Mouse (Mus musculus) hindbrain, embryonic 16.5 days (tissue): ENCODE measurements around the gene Imp4. TPM values are rescaled to one million over a fixed set of nuclear protein-coding genes. Genes with fewer than 3 reads are reported as not detected.

Source experiments
- ATAC-seq: fragments of 200-750 bp; cut with Nextera tagmentation; 2 replicates; pipeline ENCODE4 v1.8.0; 2017; ENCODE audit warnings: moderate TSS enrichment, moderate library complexity
- H3K27ac ChIP-seq: fragments of 300-500 bp; sonication (generic); 2 replicates; pipeline ENCODE4 v1.5.1; 2014; ENCODE audit warnings: low read depth, mild to moderate bottlenecking, control low read depth, low read length, moderate library complexity
- H3K27me3 ChIP-seq: fragments of 300-500 bp; sonication (generic); replicated peaks from 2 replicates; pipeline ENCODE4 v1.6.1; 2014; ENCODE audit warnings: low read length; ENCODE audit not compliant: control insufficient read depth, insufficient read depth
- H3K36me3 ChIP-seq: fragments of 300-500 bp; sonication (generic); 2 replicates; pipeline ENCODE4 v1.6.1; 2014; ENCODE audit warnings: mild to moderate bottlenecking, low read length, moderate library complexity, mixed read lengths; ENCODE audit not compliant: control insufficient read depth, insufficient read depth
- H3K4me1 ChIP-seq: fragments of 300-500 bp; sonication (generic); 2 replicates; pipeline ENCODE4 v1.6.1; 2014; ENCODE audit warnings: low read depth, low read length; ENCODE audit not compliant: control insufficient read depth, insufficient read depth
- H3K4me2 ChIP-seq: fragments of 300-500 bp; sonication (generic); 2 replicates; pipeline ENCODE4 v1.6.1; 2014; ENCODE audit warnings: mild to moderate bottlenecking, low read length, control low read depth, moderate library complexity
- H3K4me3 ChIP-seq: fragments of 300-500 bp; sonication (generic); 2 replicates; pipeline ENCODE4 v1.5.1; 2014; ENCODE audit warnings: mild to moderate bottlenecking, low read length, control low read depth, moderate library complexity
- H3K9ac ChIP-seq: fragments of 300-500 bp; sonication (generic); 2 replicates; pipeline ENCODE4 v1.6.1; 2014; ENCODE audit warnings: low read depth, mild to moderate bottlenecking, control low read depth, low read length, moderate library complexity
- H3K9me3 ChIP-seq: fragments of 300-500 bp; sonication (generic); 2 replicates; pipeline ENCODE4 v1.6.1; 2014; ENCODE audit warnings: mild to moderate bottlenecking, low read length, moderate library complexity; ENCODE audit not compliant: control insufficient read depth
- WGBS: fragments of 180-500 bp; shearing (Covaris S2); extraction: QIAGEN DNeasy Blood & Tissue Kit; methylation state at CpG from one replicate; pipeline ENCODE4 v1.1.7; 2014; 5-methylcytosine and 5-hydroxymethylcytosine counted together
- polyA plus RNA-seq: library from polyadenylated mRNA; unstranded; fragments of >200 nt; fragmentation: Nextera tagmentation; extraction: Ambion mirVana; gene quantifications from 2 replicates; pipeline ENCODE4 v1.2.1, GENCODE M21; 2015

Gene Imp4
- polyA plus RNA-seq, 1 experiment from 2014 or later: 50.1 TPM

- Histone ChIP-seq H3K27me3 (no peaks in the 10 kb centered on the region), H3K27ac (no peak overlapping the region), H3K4me2 (no peak overlapping the region), H3K9ac (no peak overlapping the region), H3K4me3 (no peak overlapping the region), H3K9me3 (no peaks in the 10 kb centered on the region), H3K36me3 (peaks cover 26% of the 10 kb centered on the region), H3K4me1 (peaks cover 12% of the 10 kb centered on the region)
- 92% methylated on average over 6 of the region's 6 CpGs for WGBS
- no peak for ATAC-seq
Observed at GRCm38 (mm10) chr1:34443124-34443523, 3.5 kb downstream of the Imp4 start.

GRCm38 (mm10) chr1:34458431-34458830 lies 18.8 kb downstream of the Imp4 start:
- WGBS: 29% methylated on average over 8 of the region's 8 CpGs
- no peaks in the 10 kb centered on the region for H3K36me3 ChIP-seq
- H3K4me3 ChIP-seq: no peak overlapping the region
- ATAC-seq: no peak
- no peak overlapping the region for H3K4me2 ChIP-seq
- no peaks in the 10 kb centered on the region for H3K9me3 ChIP-seq
- H3K4me1 ChIP-seq: peaks cover 7% of the 10 kb centered on the region
- H3K27ac ChIP-seq: no peak overlapping the region
- H3K9ac ChIP-seq: no peak overlapping the region
- H3K27me3 ChIP-seq: peaks cover 25% of the 10 kb centered on the region

- ATAC-seq: peak; percentile 95
- H3K27me3 ChIP-seq: peaks cover 25% of the 10 kb centered on the region
- under 1% methylated on average over 48 of the region's 48 CpGs for WGBS
Observed at GRCm38 (mm10) chr1:34459284-34460060, 19.8 kb downstream of the Imp4 start, which contains the start of gene Ptpn18. Gene Ptpn18 (plus strand): TSS chr1:34459762.

GRCm38 (mm10) chr1:34460061-34460441 lies 20.4 kb downstream of the Imp4 start:
- WGBS: under 1% methylated on average over 15 of the region's 15 CpGs
- Histone ChIP-seq H3K36me3 (no peaks in the 10 kb centered on the region), H3K27ac (no peak overlapping the region), H3K4me3 (peak overlapping the region; percentile 67), H3K9ac (peak overlapping the region; percentile 66), H3K9me3 (no peaks in the 10 kb centered on the region), H3K27me3 (peaks cover 25% of the 10 kb centered on the region), H3K4me2 (peak overlapping the region; percentile 99), H3K4me1 (peaks cover 7% of the 10 kb centered on the region)
- no peak for ATAC-seq

More at GRCm38 (mm10) chr1:34459284-34460060, 19.8 kb downstream of the Imp4 start, which contains the start of gene Ptpn18:
- Histone ChIP-seq H3K4me2 (peak within 1 kb of the TSS; percentile 99), H3K4me1 (peaks cover 7% of the 10 kb centered on the region), H3K4me3 (peak within 1 kb of the TSS; percentile 67), H3K9me3 (no peaks in the 10 kb centered on the region), H3K27ac (no peak within 1 kb of the TSS), H3K9ac (peak within 1 kb of the TSS; percentile 66), H3K36me3 (no peaks in the 10 kb centered on the region)

GRCm38 (mm10) chr1:34462766-34463165 lies 23.1 kb downstream of the Imp4 start:
- no peaks in the 10 kb centered on the region for H3K9me3 ChIP-seq
- ATAC-seq: no peak
- H3K4me3 ChIP-seq: no peak overlapping the region
- WGBS: 24% methylated on average over 6 of the region's 7 CpGs
- no peak overlapping the region for H3K9ac ChIP-seq
- peaks cover 16% of the 10 kb centered on the region for H3K27me3 ChIP-seq
- peaks cover 7% of the 10 kb centered on the region for H3K4me1 ChIP-seq
- no peak overlapping the region for H3K27ac ChIP-seq
- no peaks in the 10 kb centered on the region for H3K36me3 ChIP-seq
- no peak overlapping the region for H3K4me2 ChIP-seq

GRCm38 (mm10) chr1:34464310-34464817 lies 24.7 kb downstream of the Imp4 start:
- Histone ChIP-seq H3K4me1 (peaks cover 5% of the 10 kb centered on the region), H3K27ac (no peak overlapping the region), H3K36me3 (no peaks in the 10 kb centered on the region), H3K9me3 (no peaks in the 10 kb centered on the region), H3K27me3 (peaks cover 8% of the 10 kb centered on the region), H3K4me3 (no peak overlapping the region), H3K4me2 (no peak overlapping the region), H3K9ac (no peak overlapping the region)
- WGBS: 84% methylated on average over 8 of the region's 8 CpGs
- no peak for ATAC-seq

GRCm38 (mm10) chr1:34465445-34465844 lies 25.8 kb downstream of the Imp4 start:
- H3K27ac ChIP-seq: no peak overlapping the region
- H3K9ac ChIP-seq: no peak overlapping the region
- H3K27me3 ChIP-seq: peaks cover 6% of the 10 kb centered on the region
- WGBS: 87% methylated on average over 6 of the region's 6 CpGs
- no peak for ATAC-seq
- H3K4me3 ChIP-seq: no peak overlapping the region
- no peaks in the 10 kb centered on the region for H3K9me3 ChIP-seq
- H3K36me3 ChIP-seq: no peaks in the 10 kb centered on the region
- no peak overlapping the region for H3K4me2 ChIP-seq
- no peaks in the 10 kb centered on the region for H3K4me1 ChIP-seq

- no peak for ATAC-seq
- H3K27me3 ChIP-seq: peaks cover 8% of the 10 kb centered on the region
- WGBS: 71% methylated on average over 3 of the region's 3 CpGs
- H3K36me3 ChIP-seq: no peaks in the 10 kb centered on the region
- no peak overlapping the region for H3K4me2 ChIP-seq
- H3K9me3 ChIP-seq: no peaks in the 10 kb centered on the region
- no peak overlapping the region for H3K9ac ChIP-seq
- H3K27ac ChIP-seq: no peak overlapping the region
- peaks cover 4% of the 10 kb centered on the region for H3K4me1 ChIP-seq
- H3K4me3 ChIP-seq: no peak overlapping the region
Observed at GRCm38 (mm10) chr1:34468051-34468450, 28.4 kb downstream of the Imp4 start.

- H3K9ac ChIP-seq: no peak overlapping the region
- no peak overlapping the region for H3K4me3 ChIP-seq
- H3K9me3 ChIP-seq: no peaks in the 10 kb centered on the region
- H3K4me2 ChIP-seq: no peak overlapping the region
- no peak overlapping the region for H3K27ac ChIP-seq
- H3K36me3 ChIP-seq: no peaks in the 10 kb centered on the region
- WGBS: 69% methylated on average over 4 of the region's 4 CpGs
- ATAC-seq: no peak
- peaks cover 10% of the 10 kb centered on the region for H3K27me3 ChIP-seq
- peaks cover 5% of the 10 kb centered on the region for H3K4me1 ChIP-seq
Observed at GRCm38 (mm10) chr1:34468500-34468899, 28.8 kb downstream of the Imp4 start.
